Mouse (Mus musculus): ENCODE data around the gene Bcan. TPM values are rescaled to one million over a fixed set of nuclear protein-coding genes. Genes with fewer than 3 reads are reported as not detected.

The Bcan gene
- total RNA-seq, 2 experiments from 2014 or later, result 0.32 TPM; not detected in 1

GRCm38 (mm10) chr3:87996971-87997614 lies 2.9 kb downstream of the Bcan start:
- DNase-seq, result peak in 1 of 2 experiments; percentile 39

- no peak for DNase-seq
These were observed 3.6 kb downstream of the Bcan start for GRCm38 (mm10) chr3:87996401-87996800.

- no peak for DNase-seq
These were observed 4.7 kb downstream of the Bcan start for GRCm38 (mm10) chr3:87995331-87995730.

- no peak for DNase-seq
These were observed 6.6 kb downstream of the Bcan start for GRCm38 (mm10) chr3:87993436-87993835.

- DNase-seq, result no peak
These were observed 10.1 kb downstream of the Bcan start for GRCm38 (mm10) chr3:87989935-87990334.

- no peak for DNase-seq
These were observed 12.0 kb downstream of the Bcan start for GRCm38 (mm10) chr3:87988068-87988467.

GRCm38 (mm10) chr3:87987633-87988032 lies 12.4 kb downstream of the Bcan start:
- peak in 1 of 2 experiments; percentile 20 for DNase-seq

GRCm38 (mm10) chr3:87986868-87987267 lies 13.2 kb downstream of the Bcan start:
- DNase-seq, result peak; percentile 94 to 98

GRCm38 (mm10) chr3:87985505-87986320 lies 14.3 kb downstream of the Bcan start:
- DNase-seq, result peak in 1 of 2 experiments; percentile 40

- DNase-seq, result no peak
These were observed 15.9 kb downstream of the Bcan start for GRCm38 (mm10) chr3:87984094-87984493.

GRCm38 (mm10) chr3:87983627-87984026 lies 16.4 kb downstream of the Bcan start:
- DNase-seq, result no peak

GRCm38 (mm10) chr3:87982836-87983601 lies 17.0 kb downstream of the Bcan start:
- peak; percentile 55 to 87 for DNase-seq

GRCm38 (mm10) chr3:87981894-87982835 lies 17.9 kb downstream of the Bcan start:
- DNase-seq, result peak; percentile 79 to 92

GRCm38 (mm10) chr3:87981214-87981760 lies 18.7 kb downstream of the Bcan start:
- DNase-seq, result no peak

- DNase-seq, result no peak
These were observed 19.3 kb downstream of the Bcan start for GRCm38 (mm10) chr3:87980728-87981127.

GRCm38 (mm10) chr3:87980085-87980484 lies 19.9 kb downstream of the Bcan start:
- no peak for DNase-seq

GRCm38 (mm10) chr3:87979493-87979892 lies 20.5 kb downstream of the Bcan start:
- no peak for DNase-seq

- peak; percentile 50 to 73 for DNase-seq
These were observed 25.5 kb downstream of the Bcan start for GRCm38 (mm10) chr3:87974381-87974987.

- peak in 1 of 2 experiments; percentile 27 for DNase-seq
These were observed 26.2 kb downstream of the Bcan start for GRCm38 (mm10) chr3:87973593-87974380.

GRCm38 (mm10) chr3:87972776-87973175 lies 27.3 kb downstream of the Bcan start:
- no peak for DNase-seq

Data from heart, adult 18-20 months (tissue).